Mouse (Mus musculus): ENCODE data around the gene Rtp2. TPM values are rescaled to one million over a fixed set of nuclear protein-coding genes. Genes with fewer than 3 reads are reported as not detected.

Rtp2 gene
- total RNA-seq (2014; rRNA removed) (not detected in 2 replicates), polyA plus RNA-seq (2012; rRNA removed) (not detected in 2 replicates)

DNA sequence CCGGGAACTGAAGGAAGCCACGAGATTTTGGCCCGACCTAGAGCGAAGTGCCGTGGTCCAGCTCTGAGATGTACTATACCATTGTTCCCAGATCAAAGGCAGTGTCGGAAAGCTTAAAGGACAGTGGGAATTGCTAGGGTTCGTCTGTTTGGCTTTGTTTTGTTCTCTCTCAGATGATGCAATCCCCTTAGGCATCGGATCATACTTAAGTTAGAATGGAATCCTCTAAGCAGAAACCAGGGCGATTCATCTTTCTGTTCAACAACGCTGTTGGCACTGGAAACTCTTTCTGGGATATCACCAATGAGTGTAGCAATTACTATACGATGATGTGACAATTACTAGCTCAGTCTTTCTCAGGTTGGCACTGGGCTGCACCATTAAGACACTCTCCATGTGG, at the start of gene Rtp2:
Gene Rtp2 (minus strand): TSS at position 101 of the 400 bp plus-strand sequence.
- Histone ChIP-seq H3K4me3 (ENCODE audit: insufficient read depth, low read depth, low read length) (no peak within 1 kb of the TSS), H3K36me3 (ENCODE audit: control insufficient read depth, insufficient read depth, low read length) (no peaks in the 10 kb centered on the region), H3K27ac (replicated peaks; ENCODE audit: insufficient read depth, low read depth, low read length) (no peak within 1 kb of the TSS), H3K9ac (ENCODE audit: low read depth, low read length) (no peak within 1 kb of the TSS), H3K4me1 (ENCODE audit: control insufficient read depth, insufficient read depth, low read length) (no peaks in the 10 kb centered on the region), H3K27me3 (ENCODE audit: control insufficient read depth, insufficient read depth, low read length) (no peaks in the 10 kb centered on the region), H3K79me2 (ENCODE audit: control insufficient read depth, insufficient read depth, low read length) (no peaks in the 10 kb centered on the region)
- 82% methylated on average over 11 of the region's 11 CpGs for WGBS
- no peak for DNase-seq (ENCODE audit: extremely low read depth, low read depth, low spot score)
- no peak for TF ChIP-seq CTCF (IDR thresholded peaks at IDR 0.05; ENCODE audit: low read depth, low read length)
- no peak for TF ChIP-seq POLR2A (IDR thresholded peaks at IDR 0.05; ENCODE audit: extremely low read depth, insufficient read depth, low read length)

- peak; percentile 79 for DNase-seq (ENCODE audit: extremely low read depth, low read depth, low spot score)
- Histone ChIP-seq H3K27me3 (ENCODE audit: control insufficient read depth, insufficient read depth, low read length) (no peaks in the 10 kb centered on the region), H3K36me3 (ENCODE audit: control insufficient read depth, insufficient read depth, low read length) (peaks cover 8% of the 10 kb centered on the region; the same call in 1 of the 2 replicates), H3K4me3 (ENCODE audit: insufficient read depth, low read depth, low read length) (peak overlapping the region; percentile 54), H3K4me1 (ENCODE audit: control insufficient read depth, insufficient read depth, low read length) (peaks cover 16% of the 10 kb centered on the region), H3K27ac (replicated peaks; ENCODE audit: insufficient read depth, low read depth, low read length) (peak overlapping the region; percentile 100), H3K9ac (ENCODE audit: low read depth, low read length) (peak overlapping the region; percentile 88), H3K79me2 (ENCODE audit: control insufficient read depth, insufficient read depth, low read length) (0 out of 2 replicates have a peak, but pooled peaks cover 5% of the 10 kb centered on the region)
- TF ChIP-seq POLR2A (IDR thresholded peaks at IDR 0.05; ENCODE audit: extremely low read depth, insufficient read depth, low read length) (peak; percentile 79; the same call in 1 of the 2 replicates), CTCF (IDR thresholded peaks at IDR 0.05; ENCODE audit: low read depth, low read length) (peak; percentile 30; the same call in 1 of the 2 replicates)
- WGBS: 3% methylated on average over 32 of the region's 32 CpGs
These were observed 49.0 kb upstream of the Rtp2 start for GRCm38 (mm10) chr16:23980991-23981720.

DNA sequence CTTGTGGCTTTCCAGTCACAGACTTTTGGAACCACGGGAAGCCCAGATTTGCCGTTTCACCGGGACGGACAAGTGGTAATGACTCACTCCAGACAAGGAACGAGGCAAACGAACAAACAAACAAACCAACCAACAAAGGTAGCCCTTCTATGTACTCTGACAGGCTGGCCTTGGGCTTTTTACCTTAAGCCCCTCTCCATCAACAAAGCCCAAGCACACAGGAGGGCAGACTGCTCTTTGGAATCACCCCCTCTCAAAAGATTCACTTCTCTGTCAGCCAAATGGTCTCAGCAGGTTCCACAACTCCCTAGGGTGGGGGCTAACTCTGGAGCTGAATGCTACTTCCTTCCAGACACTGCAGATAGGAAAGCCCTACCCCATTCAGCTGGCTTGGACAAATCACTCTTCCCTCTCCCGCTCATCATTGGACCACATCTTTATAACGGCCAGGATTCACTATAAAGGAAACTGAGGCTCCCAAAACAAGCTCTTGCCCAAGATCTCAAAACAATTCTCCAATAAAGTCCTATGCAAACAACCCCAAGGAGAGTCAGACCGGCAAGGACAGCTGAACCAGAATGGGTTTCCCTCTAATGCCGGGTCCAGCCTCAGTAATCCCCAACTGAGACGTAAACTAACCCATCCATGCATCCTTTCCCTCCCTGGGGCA, 48.1 kb upstream of the Rtp2 start:
- H3K4me1 ChIP-seq (ENCODE audit: control insufficient read depth, insufficient read depth, low read length): peaks cover 16% of the 10 kb centered on the region
- H3K36me3 ChIP-seq (ENCODE audit: control insufficient read depth, insufficient read depth, low read length): peaks cover 12% of the 10 kb centered on the region; the same call in 1 of the 2 replicates
- H3K79me2 ChIP-seq (ENCODE audit: control insufficient read depth, insufficient read depth, low read length): 0 out of 2 replicates have a peak, but pooled peaks cover 5% of the 10 kb centered on the region
- 16% methylated on average over 11 of the region's 11 CpGs for WGBS
- H3K27me3 ChIP-seq (ENCODE audit: control insufficient read depth, insufficient read depth, low read length): no peaks in the 10 kb centered on the region
- H3K4me3 ChIP-seq (ENCODE audit: insufficient read depth, low read depth, low read length): peak overlapping the region; percentile 54
- peak overlapping the region; percentile 100 for H3K27ac ChIP-seq (replicated peaks; ENCODE audit: insufficient read depth, low read depth, low read length)
- TF ChIP-seq CTCF (IDR thresholded peaks at IDR 0.05; ENCODE audit: low read depth, low read length) (no peak), POLR2A (IDR thresholded peaks at IDR 0.05; ENCODE audit: extremely low read depth, insufficient read depth, low read length) (peak; percentile 48; the same call in 1 of the 2 replicates)
- DNase-seq (ENCODE audit: extremely low read depth, low read depth, low spot score): no peak
- H3K9ac ChIP-seq (ENCODE audit: low read depth, low read length): peak overlapping the region; percentile 88

DNA sequence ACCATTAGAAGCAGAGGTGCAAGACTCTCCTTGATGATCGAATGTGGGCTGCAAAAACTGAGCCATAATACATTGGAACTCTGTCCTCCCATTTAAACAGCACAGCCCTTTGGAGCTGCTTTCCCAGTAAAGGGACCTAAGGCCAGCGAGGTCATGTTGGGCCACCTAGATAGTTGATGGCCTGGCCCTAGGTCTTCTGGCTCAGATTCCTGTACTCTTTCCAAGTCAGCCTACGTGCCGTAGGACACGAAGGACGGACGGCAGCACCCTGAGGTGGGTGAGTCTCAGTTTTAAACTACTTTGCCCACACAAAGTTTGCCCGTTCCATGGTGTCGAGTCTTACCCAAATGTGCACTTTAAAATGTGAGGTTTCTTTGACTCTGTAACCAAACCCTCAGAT, 47.3 kb upstream of the Rtp2 start:
- Histone ChIP-seq H3K4me3 (ENCODE audit: insufficient read depth, low read depth, low read length) (peak overlapping the region; percentile 33; the same call in 1 of the 2 replicates), H3K9ac (ENCODE audit: low read depth, low read length) (peak overlapping the region; percentile 88), H3K27ac (replicated peaks; ENCODE audit: insufficient read depth, low read depth, low read length) (peak overlapping the region; percentile 100), H3K79me2 (ENCODE audit: control insufficient read depth, insufficient read depth, low read length) (0 out of 2 replicates have a peak, but pooled peaks cover 5% of the 10 kb centered on the region), H3K36me3 (ENCODE audit: control insufficient read depth, insufficient read depth, low read length) (peaks cover 20% of the 10 kb centered on the region), H3K4me1 (ENCODE audit: control insufficient read depth, insufficient read depth, low read length) (peaks cover 19% of the 10 kb centered on the region), H3K27me3 (ENCODE audit: control insufficient read depth, insufficient read depth, low read length) (no peaks in the 10 kb centered on the region)
- DNase-seq (ENCODE audit: extremely low read depth, low read depth, low spot score): peak; percentile 96
- 23% methylated on average over 9 of the region's 9 CpGs for WGBS
- TF ChIP-seq CTCF (IDR thresholded peaks at IDR 0.05; ENCODE audit: low read depth, low read length): no peak
- TF ChIP-seq POLR2A (IDR thresholded peaks at IDR 0.05; ENCODE audit: extremely low read depth, insufficient read depth, low read length): no peak

DNA sequence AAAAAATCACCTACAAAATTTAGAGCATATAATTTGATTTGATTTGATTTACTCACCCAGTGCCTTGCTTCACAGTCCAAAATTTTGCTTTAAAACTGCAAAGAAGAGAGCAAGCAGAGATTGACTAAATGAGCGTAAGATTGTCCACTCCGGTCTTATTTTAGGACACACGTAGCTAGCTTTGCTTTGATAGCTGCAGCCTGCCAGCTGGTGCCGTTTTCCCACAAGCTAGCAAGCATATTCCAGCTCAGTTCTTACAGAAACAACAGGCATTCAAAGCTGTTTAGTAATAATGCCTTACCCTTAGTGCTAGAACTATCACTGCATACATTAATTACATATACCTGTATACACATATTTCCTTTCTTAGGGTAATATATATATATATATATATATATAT, 46.3 kb upstream of the Rtp2 start:
- 0 out of 2 replicates have a peak, but pooled peaks cover 5% of the 10 kb centered on the region for H3K79me2 ChIP-seq (ENCODE audit: control insufficient read depth, insufficient read depth, low read length)
- no peaks in the 10 kb centered on the region for H3K27me3 ChIP-seq (ENCODE audit: control insufficient read depth, insufficient read depth, low read length)
- H3K27ac ChIP-seq (replicated peaks; ENCODE audit: insufficient read depth, low read depth, low read length): peak overlapping the region; percentile 51
- no peak for TF ChIP-seq CTCF (IDR thresholded peaks at IDR 0.05; ENCODE audit: low read depth, low read length)
- no peak for TF ChIP-seq POLR2A (IDR thresholded peaks at IDR 0.05; ENCODE audit: extremely low read depth, insufficient read depth, low read length)
- no peak for DNase-seq (ENCODE audit: extremely low read depth, low read depth, low spot score)
- H3K4me1 ChIP-seq (ENCODE audit: control insufficient read depth, insufficient read depth, low read length): peaks cover 25% of the 10 kb centered on the region
- peak overlapping the region; percentile 48; the same call in 1 of the 2 replicates for H3K9ac ChIP-seq (ENCODE audit: low read depth, low read length)
- H3K4me3 ChIP-seq (ENCODE audit: insufficient read depth, low read depth, low read length): no peak overlapping the region
- H3K36me3 ChIP-seq (ENCODE audit: control insufficient read depth, insufficient read depth, low read length): peaks cover 27% of the 10 kb centered on the region
- WGBS: 36% methylated on average over 4 of the region's 4 CpGs

All from liver, adult 2 months (tissue).